Mouse (Mus musculus) bone marrow, adult 2 months (tissue): ENCODE measurements around the gene Olfr1148.

Source experiments
- CTCF ChIP-seq: fragments of 200-500 bp; IDR thresholded peaks from 2 replicates; pipeline ENCODE4 v1.5.1; 2011; ENCODE audit warnings: low read length, control low read depth; ENCODE audit not compliant: control insufficient read depth, insufficient read depth
- POLR2A ChIP-seq: fragments of 200-500 bp; IDR thresholded peaks from 2 replicates; pipeline ENCODE4 v1.6.1; 2011; ENCODE audit warnings: low read depth, mild to moderate bottlenecking, control low read depth, low read length, borderline replicate concordance; ENCODE audit not compliant: control insufficient read depth

GRCm38 (mm10) chr2:87800292-87800691, 30.0 kb upstream of the Olfr1148 start, which contains the start of gene Olfr1143:
- no peak for TF ChIP-seq CTCF
- TF ChIP-seq POLR2A: no peak
